Mouse (Mus musculus) ES-Bruce4 (cell line): ENCODE measurements at regions not wholly inside any gene's neighbourhood (a gene's known extent, or its start where the extent isn't known, plus 50 kb on each side); places are given as distances from the start of the nearest gene placed in this dataset.
"Not testable (repeated sequence)": the region's sequence is repeated elsewhere in the genome, so short reads cannot be mapped to it uniquely, and the experiment has no call there.

Source experiments
- H3K27ac ChIP-seq: 2 replicates; pipeline ENCODE4 v1.5.1; 2012; ENCODE audit warnings: low read length, inconsistent platforms; ENCODE audit not compliant: insufficient read depth
- H3K27me3 ChIP-seq: 2 replicates; pipeline ENCODE4 v1.6.1; 2012; ENCODE audit warnings: mild to moderate bottlenecking, low read length, inconsistent platforms; ENCODE audit not compliant: control insufficient read depth, poor library complexity, insufficient read depth, severe bottlenecking
- H3K36me3 ChIP-seq: 2 replicates; pipeline ENCODE4 v1.6.1; 2012; ENCODE audit warnings: inconsistent platforms, mild to moderate bottlenecking, low read length, moderate library complexity; ENCODE audit not compliant: control insufficient read depth, poor library complexity, insufficient read depth, severe bottlenecking
- H3K4me1 ChIP-seq: one replicate; pipeline ENCODE4 v1.8.1; 2011; ENCODE audit warnings: low read length; ENCODE audit not compliant: control insufficient read depth, insufficient read depth
- H3K4me3 ChIP-seq: 2 replicates; pipeline ENCODE4 v1.5.1; 2011; ENCODE audit warnings: low read depth, mild to moderate bottlenecking, low read length
- H3K9ac ChIP-seq: 2 replicates; pipeline ENCODE4 v1.6.1; 2012; ENCODE audit warnings: low read depth, mild to moderate bottlenecking, inconsistent platforms; ENCODE audit not compliant: poor library complexity, severe bottlenecking
- H3K9me3 ChIP-seq: replicated peaks from 2 replicates; pipeline ENCODE4 v1.6.1; 2012; ENCODE audit warnings: mild to moderate bottlenecking, low read length, inconsistent platforms; ENCODE audit not compliant: control insufficient read depth, poor library complexity, insufficient read depth, severe bottlenecking
- CTCF ChIP-seq: IDR thresholded peaks from one replicate; pipeline ENCODE4 v1.8.1; 2011; ENCODE audit warnings: low read depth, low read length
- EP300 ChIP-seq: IDR thresholded peaks from 2 replicates; pipeline ENCODE4 v1.6.1; 2011; ENCODE audit warnings: low read depth, low read length; ENCODE audit not compliant: insufficient read depth
- POLR2A ChIP-seq: IDR thresholded peaks from one replicate; pipeline ENCODE4 v1.8.1; 2011; ENCODE audit warnings: low read length; ENCODE audit not compliant: insufficient read depth

DNA sequence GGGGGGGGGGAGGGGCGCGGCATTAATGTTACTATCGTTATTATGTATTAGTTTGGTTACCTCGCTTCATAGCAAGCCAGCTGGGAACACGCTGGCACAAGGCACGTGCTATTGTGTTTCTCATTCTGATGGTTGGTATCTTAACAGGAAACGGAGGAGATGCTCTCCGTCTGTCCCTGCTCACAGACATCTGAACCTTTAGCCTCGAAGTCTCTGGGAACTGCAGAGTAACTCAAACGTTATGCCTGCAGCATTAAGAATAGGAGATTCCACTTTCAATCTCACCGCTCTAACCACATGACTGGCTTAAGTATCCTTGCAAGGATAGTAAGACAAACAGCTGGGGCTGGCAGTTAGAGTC is 80.0 kb downstream of the Nfkbiz start:
- no peaks in the 10 kb centered on the region for H3K27me3 ChIP-seq
- TF ChIP-seq POLR2A (no peak), EP300 (no peak), CTCF (no peak)

DNA sequence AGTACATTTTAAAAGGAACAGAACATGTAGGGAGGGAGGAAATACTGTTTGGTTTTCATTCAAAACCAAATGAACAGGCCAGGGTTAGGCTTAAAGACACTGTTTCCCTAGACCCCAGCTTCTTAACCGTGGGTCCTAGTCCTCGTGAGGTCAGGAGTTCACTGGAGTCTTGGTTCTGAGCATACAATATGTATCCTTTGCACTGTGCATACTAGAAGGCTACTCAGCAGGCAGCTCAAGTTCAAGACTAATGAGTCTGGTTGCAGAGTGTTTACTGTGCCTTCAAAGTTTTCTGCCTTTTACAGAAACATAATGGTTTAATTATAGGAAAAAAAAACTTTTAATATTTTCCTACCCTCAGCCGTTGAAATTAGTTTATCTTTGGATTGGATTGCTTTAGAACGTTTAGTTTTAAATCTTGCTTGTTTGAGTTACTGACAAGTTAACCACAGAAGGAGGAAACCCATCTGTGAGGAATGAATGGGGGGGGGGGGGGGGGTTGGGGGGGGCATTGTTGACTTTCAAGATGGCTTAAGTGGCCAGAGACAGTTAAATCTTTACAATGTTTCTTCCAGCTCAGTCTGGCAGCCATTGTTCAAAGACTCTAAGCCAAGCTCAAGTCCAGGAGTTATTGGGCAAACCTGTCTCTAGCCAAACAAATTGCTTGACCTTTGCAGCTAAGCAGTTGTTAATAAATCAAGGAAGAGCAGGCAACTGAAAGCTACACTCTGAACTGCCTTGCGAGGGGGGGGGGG is 80.6 kb downstream of the Nfkbiz start:
- Histone ChIP-seq H3K36me3 (no peaks in the 10 kb centered on the region), H3K9ac (no peak overlapping the region), H3K4me1 (no peaks in the 10 kb centered on the region), H3K27ac (no peak overlapping the region), H3K9me3 (no peaks in the 10 kb centered on the region), H3K4me3 (no peak overlapping the region), H3K27me3 (no peaks in the 10 kb centered on the region)
- TF ChIP-seq CTCF, result no peak
- TF ChIP-seq POLR2A, result no peak
- no peak for TF ChIP-seq EP300

More for the DNA sequence above, 80.0 kb downstream of the Nfkbiz start:
- Histone ChIP-seq H3K4me1 (no peaks in the 10 kb centered on the region), H3K36me3 (no peaks in the 10 kb centered on the region), H3K4me3 (no peak overlapping the region), H3K9me3 (no peaks in the 10 kb centered on the region), H3K27ac (no peak overlapping the region), H3K9ac (no peak overlapping the region)

DNA sequence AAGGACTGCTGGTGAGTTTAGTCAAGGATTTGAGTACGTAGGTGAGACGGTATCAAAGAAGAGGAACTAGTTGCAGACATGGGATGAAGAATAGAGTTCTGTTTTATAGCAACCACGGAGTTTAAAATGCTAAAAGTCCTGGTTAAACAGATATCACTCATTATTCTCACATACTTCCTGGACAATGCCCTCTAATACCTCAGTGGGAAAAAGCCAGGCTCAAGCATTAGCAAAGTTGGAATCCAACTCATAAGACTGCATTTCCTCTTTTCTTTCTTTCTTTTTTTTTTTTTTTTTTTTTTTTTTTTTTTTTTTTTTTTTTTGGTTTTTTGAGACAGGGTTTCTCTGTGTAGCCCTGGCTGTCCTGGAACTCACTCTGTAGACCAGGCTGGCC is 81.3 kb downstream of the Nfkbiz start:
- not testable (repeated sequence) for H3K9me3 ChIP-seq, H3K4me3 ChIP-seq, H3K27me3 ChIP-seq, H3K36me3 ChIP-seq, H3K27ac ChIP-seq, H3K4me1 ChIP-seq, H3K9ac ChIP-seq

DNA sequence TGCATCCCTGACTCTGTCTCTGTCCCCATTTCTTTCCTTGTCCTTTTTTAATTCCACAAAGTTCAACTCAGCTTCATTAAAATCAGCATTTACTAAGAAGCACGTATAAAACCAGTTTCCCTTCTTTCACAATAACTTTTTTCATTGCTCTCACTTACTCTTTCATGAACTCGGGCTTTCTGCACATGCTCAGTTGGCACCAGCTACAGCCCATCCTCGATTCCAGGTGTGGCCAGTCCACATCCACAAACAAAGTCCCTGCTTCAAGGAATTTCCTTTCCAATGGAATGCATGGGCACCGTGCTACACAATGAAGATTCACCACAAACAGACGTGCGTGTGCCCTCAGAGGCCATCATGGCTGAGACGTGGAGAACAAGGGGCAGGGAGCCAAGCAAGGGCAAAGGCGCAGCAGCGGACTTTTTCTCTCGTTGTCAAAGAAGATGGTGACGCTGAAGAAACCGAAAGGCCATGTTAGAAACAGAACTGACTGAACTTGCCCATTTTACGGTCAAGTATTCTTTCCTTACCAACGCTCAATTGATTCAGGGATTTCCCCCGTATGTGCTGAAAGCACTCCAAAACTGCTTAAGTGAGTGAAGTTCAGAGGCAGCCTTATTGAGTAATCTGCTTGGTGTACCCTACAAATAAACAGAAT is 81.8 kb downstream of the Nfkbiz start:
- no peaks in the 10 kb centered on the region for H3K4me1 ChIP-seq
- H3K9ac ChIP-seq, result no peak overlapping the region
- no peaks in the 10 kb centered on the region for H3K27me3 ChIP-seq
- H3K9me3 ChIP-seq, result no peaks in the 10 kb centered on the region
- TF ChIP-seq CTCF, result no peak
- no peak for TF ChIP-seq POLR2A
- no peak for TF ChIP-seq EP300
- H3K4me3 ChIP-seq, result no peak overlapping the region
- no peak overlapping the region for H3K27ac ChIP-seq
- no peaks in the 10 kb centered on the region for H3K36me3 ChIP-seq

DNA sequence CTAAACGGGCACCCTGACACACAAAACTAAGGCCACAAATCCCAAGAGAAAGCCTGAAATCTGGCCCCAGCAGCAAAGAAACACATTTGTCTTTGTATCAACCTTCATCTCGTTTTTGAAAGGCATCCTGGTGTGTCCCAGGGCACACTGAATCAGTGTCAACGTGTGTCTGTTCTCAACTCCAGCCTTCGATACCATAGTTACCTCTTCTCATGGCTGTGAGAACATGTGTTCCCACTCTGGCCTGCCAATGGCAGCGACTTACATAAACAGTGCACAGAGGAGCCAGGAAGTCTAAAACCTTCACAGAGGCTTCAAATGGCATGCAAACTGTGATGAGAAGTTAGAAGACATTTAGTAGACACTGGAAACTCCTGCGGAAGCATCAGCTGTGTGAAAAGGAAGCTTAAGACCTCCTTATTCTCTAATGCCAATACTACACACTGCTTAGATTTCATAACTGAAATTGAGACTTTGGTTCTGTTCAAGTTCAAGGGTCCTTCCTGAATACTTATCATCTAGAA is 83.3 kb downstream of the Nfkbiz start:
- TF ChIP-seq CTCF (no peak), POLR2A (no peak)
- no peak overlapping the region for H3K4me3 ChIP-seq
- no peaks in the 10 kb centered on the region for H3K27me3 ChIP-seq
- H3K36me3 ChIP-seq, result no peaks in the 10 kb centered on the region
- no peak overlapping the region for H3K27ac ChIP-seq
- no peak overlapping the region for H3K9ac ChIP-seq
- no peaks in the 10 kb centered on the region for H3K9me3 ChIP-seq
- H3K4me1 ChIP-seq, result no peaks in the 10 kb centered on the region

DNA sequence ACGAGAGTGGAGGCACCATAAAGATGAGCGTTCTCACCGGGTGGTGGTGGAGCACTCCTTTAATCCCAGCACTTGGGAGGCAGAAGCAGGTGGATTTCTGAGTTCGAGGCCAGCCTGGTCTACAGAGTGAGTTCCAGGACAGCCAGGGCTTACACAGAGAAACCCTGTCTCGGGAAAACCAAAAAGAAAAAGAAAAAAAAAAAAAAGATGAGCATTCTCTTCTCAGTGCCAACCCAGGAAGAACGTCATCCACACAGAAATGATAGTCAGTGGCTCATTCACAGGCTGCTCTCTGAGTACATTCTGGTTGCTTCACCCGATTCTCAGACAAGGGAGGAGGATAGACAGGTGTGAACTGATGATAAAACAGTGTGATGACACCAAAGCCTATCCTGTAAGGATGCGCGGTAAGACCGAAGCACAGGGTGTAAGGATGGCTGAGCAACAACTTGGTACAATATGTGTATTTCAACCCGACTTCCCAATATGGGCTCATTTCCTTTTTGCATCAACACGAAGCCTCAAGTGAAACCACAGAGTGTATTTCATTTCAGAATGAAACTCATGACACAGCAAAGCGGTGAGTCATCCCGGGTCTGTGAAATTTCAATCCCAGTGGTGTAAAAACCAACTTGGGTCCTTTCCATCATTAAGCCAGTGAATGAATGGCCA is 84.5 kb downstream of the Nfkbiz start:
- TF ChIP-seq POLR2A (no peak), EP300 (no peak), CTCF (no peak)
- no peak overlapping the region for H3K4me3 ChIP-seq
- H3K27me3 ChIP-seq, result no peaks in the 10 kb centered on the region
- no peaks in the 10 kb centered on the region for H3K4me1 ChIP-seq
- no peaks in the 10 kb centered on the region for H3K9me3 ChIP-seq
- H3K36me3 ChIP-seq, result no peaks in the 10 kb centered on the region
- no peak overlapping the region for H3K27ac ChIP-seq
- no peak overlapping the region for H3K9ac ChIP-seq
